ENCODE assay signal across 19 mouse cellular contexts in the genomic region with DNA sequence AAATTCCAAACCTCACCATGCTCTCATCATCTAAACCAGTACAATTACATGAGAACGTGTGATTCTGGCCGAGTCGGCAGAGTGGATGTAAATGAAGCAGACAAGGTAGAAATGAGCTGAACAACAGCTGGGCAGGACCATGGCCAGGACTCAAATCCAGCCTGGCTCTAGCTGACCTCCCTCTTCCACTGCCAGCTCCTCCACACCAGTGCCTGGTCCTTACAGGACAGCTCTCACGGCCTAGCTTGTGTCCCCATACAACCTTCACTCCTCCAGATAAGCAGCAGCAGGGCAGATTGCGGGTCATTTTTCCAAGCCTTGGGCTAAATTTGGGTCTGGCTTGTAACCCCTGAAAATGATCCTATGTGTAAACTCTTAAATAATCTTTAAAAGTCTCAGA.
DNase-seq lines count a peak whose midpoint lies in the region; ATAC-seq lines count a peak whose summit lies in the region.
"Had no signal": no experiment of that assay in that cellular context is flagged by ENCODE, and none has a peak within 500 bp of the region (broad histone marks: within the 10 kb centered on the region; RNA-seq: fewer than 3 reads in every experiment).

No protein-coding gene starts in this region.

- no peaks in the 10 kb centered on the region for H3K36me3 ChIP-seq in limb, embryonic 13.5 days
- no peaks in the 10 kb centered on the region for H3K36me3 ChIP-seq in limb, embryonic 10.5 days
- no peaks in the 10 kb centered on the region for H3K36me3 ChIP-seq in kidney, embryonic 16.5 days (ENCODE audit: insufficient read depth, low read length)
- H3K36me3 ChIP-seq: G1E; liver, embryonic 13.5 days; lung, embryonic 15.5 days; midbrain, embryonic 12.5 days had no signal

- H3K4me1 ChIP-seq in limb, embryonic 13.5 days: peaks cover 16% of the 10 kb centered on the region
- no peaks in the 10 kb centered on the region for H3K4me1 ChIP-seq in limb, embryonic 10.5 days
- no peaks in the 10 kb centered on the region for H3K4me1 ChIP-seq in kidney, embryonic 16.5 days (ENCODE audit: insufficient read depth, low read length)
- H3K4me1 ChIP-seq: liver, embryonic 13.5 days; lung, embryonic 15.5 days; midbrain, embryonic 12.5 days had no signal

- H3K27me3 ChIP-seq in limb, embryonic 13.5 days: no peaks in the 10 kb centered on the region
- no peaks in the 10 kb centered on the region for H3K27me3 ChIP-seq in limb, embryonic 10.5 days (ENCODE audit: low read depth, poor library complexity, severe bottlenecking)
- H3K27me3 ChIP-seq in kidney, embryonic 16.5 days (ENCODE audit: insufficient read depth, low read length): no peaks in the 10 kb centered on the region
- H3K27me3 ChIP-seq: liver, embryonic 13.5 days; lung, embryonic 15.5 days; midbrain, embryonic 12.5 days had no signal

- WGBS in limb, embryonic 13.5 days: 52% methylated on average over 5 of the region's 5 CpGs
- WGBS in limb, embryonic 10.5 days: 83% methylated on average over 5 of the region's 5 CpGs
- 61% methylated on average over 5 of the region's 5 CpGs for WGBS in kidney, embryonic 16.5 days

- peak; percentile 37 to 47 for DNase-seq in cerebellum, postnatal 10 days
- DNase-seq in limb, embryonic 10.5 days (ENCODE audit: low spot score): no peak
- peak; percentile 38 to 47 for DNase-seq in heart, postnatal 10 days
- no peak for DNase-seq in c-Kit-positive CD71-positive TER-119-positive erythroid progenitor cells, embryonic 14.5 days (ENCODE audit: low spot score)
- no peak for DNase-seq in retina, postnatal 1 day
- DNase-seq: cerebellum, postnatal 36 days; forebrain, postnatal 0 days; layer of hippocampus, postnatal 36 days; liver, embryonic 13.5 days; right cerebral cortex, adult 18-20 months had no signal

- H3K4me2 ChIP-seq in limb, embryonic 13.5 days (replicated peaks): no peak overlapping the region
- H3K4me2 ChIP-seq in kidney, embryonic 16.5 days (replicated peaks; ENCODE audit: low read depth, low read length): no peak overlapping the region
- H3K4me2 ChIP-seq: liver, embryonic 13.5 days; lung, embryonic 15.5 days; midbrain, embryonic 12.5 days had no signal

- no peak for ATAC-seq in cerebellum, adult (ENCODE audit: insufficient number of reproducible peaks, low FRiP score, low TSS enrichment)
- no peak for ATAC-seq in limb, embryonic 13.5 days (ENCODE audit: low FRiP score, low read depth)
- no peak; the same call in 1 of the 2 replicates for ATAC-seq in kidney, embryonic 16.5 days (ENCODE audit: low FRiP score, low TSS enrichment)
- ATAC-seq: CD4-positive, CD25-positive, alpha-beta regulatory T cell, adult 4 months; forebrain, postnatal 0 days; hindbrain, embryonic 16.5 days; intestine, postnatal 0 days had no signal

- no peak overlapping the region for H3K4me3 ChIP-seq in limb, embryonic 13.5 days
- no peak overlapping the region for H3K4me3 ChIP-seq in limb, embryonic 10.5 days
- no peak overlapping the region for H3K4me3 ChIP-seq in kidney, embryonic 16.5 days (ENCODE audit: low read length)
- H3K4me3 ChIP-seq: liver, embryonic 13.5 days; lung, embryonic 15.5 days; midbrain, embryonic 12.5 days had no signal

- H3K9ac ChIP-seq in limb, embryonic 13.5 days: no peak overlapping the region
- no peak overlapping the region for H3K9ac ChIP-seq in kidney, embryonic 16.5 days (replicated peaks; ENCODE audit: low read length)
- H3K9ac ChIP-seq: forebrain, postnatal 0 days; liver, embryonic 13.5 days; lung, embryonic 15.5 days; midbrain, embryonic 12.5 days had no signal

- H3K9me3 ChIP-seq in limb, embryonic 13.5 days: no peaks in the 10 kb centered on the region
- no peaks in the 10 kb centered on the region for H3K9me3 ChIP-seq in limb, embryonic 10.5 days (replicated peaks)
- H3K9me3 ChIP-seq in kidney, embryonic 16.5 days (ENCODE audit: low read length): no peaks in the 10 kb centered on the region
- H3K9me3 ChIP-seq: G1E; liver, embryonic 13.5 days; lung, embryonic 15.5 days; midbrain, embryonic 12.5 days had no signal

- H3K27ac ChIP-seq in limb, embryonic 13.5 days: peak overlapping the region; percentile 53; the same call in 1 of the 2 replicates
- H3K27ac ChIP-seq in limb, embryonic 10.5 days: no peak overlapping the region
- no peak overlapping the region for H3K27ac ChIP-seq in kidney, embryonic 16.5 days (ENCODE audit: low read length)
- H3K27ac ChIP-seq: liver, embryonic 13.5 days; lung, embryonic 15.5 days; midbrain, embryonic 12.5 days had no signal

- intact Hi-C loops in heart, postnatal 10 days (cut with DNase I): loop anchor here (5.0 kb wide), 1 partner anchor 794 kb away; a partner anchor contains a TSS

Comparison
In these comparisons a context has a peak if more than half of its experiments do, and no peak if none do; other contexts are left out.
1. DNase-seq: peak in cerebellum, postnatal 10 days (2 of 2) and heart, postnatal 10 days (2 of 2); none in limb, embryonic 10.5 days (single experiment), c-Kit-positive CD71-positive TER-119-positive erythroid progenitor cells, embryonic 14.5 days (single experiment) and retina, postnatal 1 day (single experiment).